Mouse (Mus musculus) embryonic facial prominence, embryonic 11.5 days (tissue): Measurements from ENCODE around the gene Ctnna2. TPM values are rescaled to one million over a fixed set of nuclear protein-coding genes. Genes with fewer than 3 reads are reported as not detected.

Experiments used
- ATAC-seq: fragments of 200-750 bp; cut with Nextera tagmentation; replicated peaks from 2 replicates; pipeline ENCODE4 v1.8.0; 2017; ENCODE audit warnings: low read depth; ENCODE audit not compliant: insufficient number of reproducible peaks, low FRiP score, low TSS enrichment
- DNase-seq: peaks from one replicate; pipeline ENCODE4 v3.0.0-alpha.2; 2015; ENCODE audit warnings: low spot score
- H3K27ac ChIP-seq: fragments of 300-500 bp; sonication (generic); replicated peaks from 2 replicates; pipeline ENCODE4 v1.5.1; 2014; ENCODE audit warnings: mild to moderate bottlenecking, low read depth, low read length, control low read depth
- H3K27me3 ChIP-seq: fragments of 300-500 bp; sonication (generic); 2 replicates; pipeline ENCODE4 v1.6.1; 2014; ENCODE audit warnings: mild to moderate bottlenecking, low read length, moderate library complexity, mixed read lengths; ENCODE audit not compliant: control insufficient read depth, insufficient read depth
- H3K36me3 ChIP-seq: fragments of 300-500 bp; sonication (generic); replicated peaks from 2 replicates; pipeline ENCODE4 v1.6.1; 2014; ENCODE audit warnings: low read depth, mild to moderate bottlenecking, low read length, moderate library complexity, mixed read lengths; ENCODE audit not compliant: control insufficient read depth, insufficient read depth
- H3K4me1 ChIP-seq: fragments of 300-500 bp; sonication (generic); 2 replicates; pipeline ENCODE4 v1.6.1; 2014; ENCODE audit warnings: low read length, mixed read lengths; ENCODE audit not compliant: control insufficient read depth, insufficient read depth
- H3K4me2 ChIP-seq: fragments of 300-500 bp; sonication (generic); 2 replicates; pipeline ENCODE4 v1.6.1; 2014; ENCODE audit warnings: low read depth, mild to moderate bottlenecking, control low read depth, low read length, moderate library complexity
- H3K4me3 ChIP-seq: fragments of 300-500 bp; sonication (generic); 2 replicates; pipeline ENCODE4 v1.5.1; 2014; ENCODE audit warnings: low read depth, low read length, control low read depth
- H3K9ac ChIP-seq: fragments of 300-500 bp; sonication (generic); replicated peaks from 2 replicates; pipeline ENCODE4 v1.6.1; 2014; ENCODE audit warnings: mild to moderate bottlenecking, control low read depth, low read length
- H3K9me3 ChIP-seq: fragments of 300-500 bp; sonication (generic); replicated peaks from 2 replicates; pipeline ENCODE4 v1.6.1; 2016; ENCODE audit warnings: mild to moderate bottlenecking, low read length, inconsistent platforms, mixed read lengths; ENCODE audit not compliant: control insufficient read depth
- WGBS: fragments of 180-500 bp; shearing (Covaris S2); extraction: QIAGEN DNeasy Blood & Tissue Kit; methylation state at CpG from one replicate; pipeline ENCODE4 v1.1.7; 2014; 5-methylcytosine and 5-hydroxymethylcytosine counted together
- polyA plus RNA-seq: library from polyadenylated mRNA; unstranded; fragments of >200 nt; fragmentation: Nextera tagmentation; extraction: Ambion mirVana; gene quantifications from 2 replicates; pipeline ENCODE4 v1.2.1, GENCODE M21; 2014

Gene Ctnna2
- polyA plus RNA-seq, 1 experiment from 2014 or later = 13.7 TPM

- H3K9me3 ChIP-seq = no peaks in the 10 kb centered on the region
- no peak overlapping the region for H3K4me3 ChIP-seq
- H3K36me3 ChIP-seq = no peaks in the 10 kb centered on the region
- no peak overlapping the region for H3K4me2 ChIP-seq
- no peak overlapping the region for H3K27ac ChIP-seq
- H3K9ac ChIP-seq = no peak overlapping the region
- ATAC-seq (no peak), DNase-seq (no peak)
- no peaks in the 10 kb centered on the region for H3K27me3 ChIP-seq
- 74% methylated on average over 4 of the region's 4 CpGs for WGBS
- no peaks in the 10 kb centered on the region for H3K4me1 ChIP-seq
Observed at GRCm38 (mm10) chr6:76908086-76908485, 1071.4 kb downstream of the Ctnna2 start.

- no peak overlapping the region for H3K4me2 ChIP-seq
- H3K36me3 ChIP-seq = no peaks in the 10 kb centered on the region
- no peak for DNase-seq
- H3K9me3 ChIP-seq = no peaks in the 10 kb centered on the region
- no peak overlapping the region for H3K4me3 ChIP-seq
- H3K4me1 ChIP-seq = no peaks in the 10 kb centered on the region
- H3K9ac ChIP-seq = no peak overlapping the region
- H3K27me3 ChIP-seq = no peaks in the 10 kb centered on the region
- WGBS = 85% methylated on average over 1 of the region's 1 CpGs
- no peak overlapping the region for H3K27ac ChIP-seq
- no peak for ATAC-seq
Observed at GRCm38 (mm10) chr6:76897156-76897555, 1082.3 kb downstream of the Ctnna2 start.
